Mouse (Mus musculus) forebrain, embryonic 15.5 days (tissue): ENCODE measurements around the gene Hspb2. TPM values are rescaled to one million over a fixed set of nuclear protein-coding genes. Genes with fewer than 3 reads are reported as not detected.

Source experiments
- ATAC-seq: fragments of 200-750 bp; cut with Nextera tagmentation; replicated peaks from 2 replicates; pipeline ENCODE4 v1.8.0; 2017; ENCODE audit warnings: mild to moderate bottlenecking, moderate TSS enrichment, moderate library complexity
- H3K27ac ChIP-seq: fragments of 300-500 bp; sonication (generic); replicated peaks from 2 replicates; pipeline ENCODE4 v1.5.1; 2015; ENCODE audit warnings: mild to moderate bottlenecking, inconsistent platforms
- H3K27me3 ChIP-seq: fragments of 300-500 bp; sonication (generic); 2 replicates; pipeline ENCODE4 v1.6.1; 2015; ENCODE audit warnings: inconsistent platforms
- H3K36me3 ChIP-seq: fragments of 300-500 bp; sonication (generic); 2 replicates; pipeline ENCODE4 v1.6.1; 2015; ENCODE audit warnings: mild to moderate bottlenecking, inconsistent platforms
- H3K4me1 ChIP-seq: fragments of 300-500 bp; sonication (generic); 2 replicates; pipeline ENCODE4 v1.6.1; 2015; ENCODE audit warnings: inconsistent platforms
- H3K4me2 ChIP-seq: fragments of 300-500 bp; sonication (generic); replicated peaks from 2 replicates; pipeline ENCODE4 v1.6.1; 2015; ENCODE audit warnings: mild to moderate bottlenecking, inconsistent platforms
- H3K4me3 ChIP-seq: fragments of 300-500 bp; sonication (generic); 2 replicates; pipeline ENCODE4 v1.5.1; 2015; ENCODE audit warnings: mild to moderate bottlenecking, inconsistent platforms
- H3K9ac ChIP-seq: fragments of 300-500 bp; sonication (generic); replicated peaks from 2 replicates; pipeline ENCODE4 v1.6.1; 2015; ENCODE audit warnings: mild to moderate bottlenecking, inconsistent platforms
- H3K9me3 ChIP-seq: fragments of 300-500 bp; sonication (generic); 2 replicates; pipeline ENCODE4 v1.6.1; 2016; ENCODE audit warnings: inconsistent platforms
- WGBS: fragments of 180-500 bp; shearing (Covaris S2); methylation state at CpG from one replicate; pipeline ENCODE4 v1.1.7; 2015; ENCODE audit warnings: mixed read lengths; 5-methylcytosine and 5-hydroxymethylcytosine counted together
- polyA plus RNA-seq: library from polyadenylated mRNA; unstranded; fragments of >200 nt; fragmentation: Nextera tagmentation; extraction: Ambion mirVana; gene quantifications from 2 replicates; pipeline ENCODE4 v1.2.1, GENCODE M21; 2015

Hspb2 gene
- polyA plus RNA-seq, 1 experiment from 2014 or later: not detected

DNA sequence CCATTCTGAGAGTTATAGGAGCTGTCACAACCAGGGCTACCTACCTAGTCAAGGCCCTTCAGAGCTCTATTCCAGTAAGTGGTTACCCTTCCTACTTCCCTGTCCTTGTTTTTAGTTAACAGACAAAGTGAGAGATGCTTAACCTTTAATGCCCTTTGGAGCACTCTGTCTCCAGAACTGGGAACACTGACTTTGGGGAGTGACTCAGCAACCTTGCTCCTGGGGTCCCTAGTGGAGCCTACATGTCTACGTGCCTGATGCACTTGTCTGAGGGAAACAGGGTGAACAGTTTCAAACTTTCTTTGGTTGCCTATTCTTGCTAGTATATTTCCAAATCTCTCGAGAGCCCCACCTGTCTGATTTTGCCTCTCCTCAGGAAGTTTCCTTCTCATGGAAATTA, 9.4 kb downstream of the Hspb2 start:
- peaks cover 7% of the 10 kb centered on the region; the same call in 1 of the 2 replicates for H3K27me3 ChIP-seq
- H3K27ac ChIP-seq: no peak overlapping the region
- 78% methylated on average over 2 of the region's 2 CpGs for WGBS
- no peak overlapping the region for H3K9ac ChIP-seq
- H3K9me3 ChIP-seq: no peaks in the 10 kb centered on the region
- H3K4me1 ChIP-seq: peaks cover 11% of the 10 kb centered on the region
- no peak overlapping the region for H3K4me2 ChIP-seq
- H3K4me3 ChIP-seq: no peak overlapping the region
- no peaks in the 10 kb centered on the region for H3K36me3 ChIP-seq
- ATAC-seq: no peak

DNA sequence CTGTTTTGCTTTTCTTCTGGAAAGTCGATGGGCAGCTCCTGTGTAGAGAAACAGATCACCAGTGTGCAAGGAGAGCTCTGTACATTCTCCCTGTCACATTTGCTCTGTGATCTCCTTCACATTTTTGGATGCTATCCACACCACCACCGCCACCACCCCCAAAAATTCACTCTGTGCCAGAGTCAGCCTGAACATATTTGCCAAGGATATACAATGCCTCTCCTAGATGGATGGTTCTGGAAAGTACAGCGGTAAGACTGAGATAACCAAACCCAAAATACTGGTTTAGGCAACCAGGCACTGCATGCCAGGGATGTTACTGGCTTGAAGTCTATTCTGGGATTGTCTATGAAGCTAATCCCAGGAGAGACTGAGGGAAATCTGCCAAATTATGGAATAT, 9.9 kb downstream of the Hspb2 start:
- no peak overlapping the region for H3K9ac ChIP-seq
- H3K27ac ChIP-seq: no peak overlapping the region
- no peak overlapping the region for H3K4me3 ChIP-seq
- no peak for ATAC-seq
- 85% methylated on average over 3 of the region's 3 CpGs for WGBS
- peaks cover 7% of the 10 kb centered on the region; the same call in 1 of the 2 replicates for H3K27me3 ChIP-seq
- H3K4me2 ChIP-seq: no peak overlapping the region
- peaks cover 11% of the 10 kb centered on the region for H3K4me1 ChIP-seq
- H3K9me3 ChIP-seq: no peaks in the 10 kb centered on the region
- H3K36me3 ChIP-seq: no peaks in the 10 kb centered on the region

DNA sequence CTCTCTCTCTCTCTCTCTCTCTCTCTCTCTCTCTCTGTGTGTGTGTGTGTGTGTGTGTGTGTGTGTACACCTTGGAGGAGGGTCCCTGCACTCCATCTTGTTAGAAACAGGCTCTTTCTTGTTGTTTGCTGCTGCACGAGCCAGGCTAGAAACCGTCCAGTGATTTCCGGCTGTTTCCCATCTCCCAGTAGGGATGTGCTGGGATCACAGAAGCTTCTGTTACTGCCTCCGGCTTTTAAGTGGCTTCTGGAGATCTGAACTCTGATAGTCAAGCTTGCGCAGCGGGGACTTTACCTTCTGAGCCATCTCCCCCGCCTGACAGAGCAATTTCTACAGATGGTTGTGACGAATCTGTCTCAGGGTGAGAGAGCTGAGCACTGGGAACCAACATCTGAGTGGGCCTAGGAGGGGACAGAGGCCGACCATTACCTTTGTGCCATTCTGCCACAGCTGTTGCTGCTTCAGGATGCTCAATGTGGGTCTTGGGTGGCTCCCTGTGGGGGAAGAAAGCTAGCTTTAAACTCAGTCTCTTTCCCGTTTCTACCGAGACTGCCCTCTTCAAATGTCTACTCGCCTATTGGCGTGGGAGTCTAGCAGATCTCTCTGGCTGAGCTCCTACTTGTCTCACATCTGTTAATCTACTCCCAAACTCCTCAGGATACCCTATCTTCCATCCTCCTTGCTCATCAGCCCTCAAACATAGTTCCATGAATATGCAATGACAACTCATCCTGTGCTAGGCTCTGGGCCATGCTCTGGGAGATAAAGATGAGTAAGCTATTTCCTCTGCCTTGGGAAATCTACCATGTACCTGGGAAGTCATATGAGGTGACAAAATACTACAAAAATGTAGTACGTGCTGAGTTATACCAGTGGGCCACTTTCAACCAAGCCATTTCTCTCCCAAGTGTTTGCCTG, 11.0 kb downstream of the Hspb2 start:
- peaks cover 11% of the 10 kb centered on the region for H3K4me1 ChIP-seq
- no peaks in the 10 kb centered on the region for H3K36me3 ChIP-seq
- H3K4me2 ChIP-seq: no peak overlapping the region
- H3K27me3 ChIP-seq: peaks cover 5% of the 10 kb centered on the region; the same call in 1 of the 2 replicates
- H3K27ac ChIP-seq: no peak overlapping the region
- no peaks in the 10 kb centered on the region for H3K9me3 ChIP-seq
- H3K9ac ChIP-seq: no peak overlapping the region
- H3K4me3 ChIP-seq: no peak overlapping the region
- no peak for ATAC-seq
- 88% methylated on average over 14 of the region's 14 CpGs for WGBS

DNA sequence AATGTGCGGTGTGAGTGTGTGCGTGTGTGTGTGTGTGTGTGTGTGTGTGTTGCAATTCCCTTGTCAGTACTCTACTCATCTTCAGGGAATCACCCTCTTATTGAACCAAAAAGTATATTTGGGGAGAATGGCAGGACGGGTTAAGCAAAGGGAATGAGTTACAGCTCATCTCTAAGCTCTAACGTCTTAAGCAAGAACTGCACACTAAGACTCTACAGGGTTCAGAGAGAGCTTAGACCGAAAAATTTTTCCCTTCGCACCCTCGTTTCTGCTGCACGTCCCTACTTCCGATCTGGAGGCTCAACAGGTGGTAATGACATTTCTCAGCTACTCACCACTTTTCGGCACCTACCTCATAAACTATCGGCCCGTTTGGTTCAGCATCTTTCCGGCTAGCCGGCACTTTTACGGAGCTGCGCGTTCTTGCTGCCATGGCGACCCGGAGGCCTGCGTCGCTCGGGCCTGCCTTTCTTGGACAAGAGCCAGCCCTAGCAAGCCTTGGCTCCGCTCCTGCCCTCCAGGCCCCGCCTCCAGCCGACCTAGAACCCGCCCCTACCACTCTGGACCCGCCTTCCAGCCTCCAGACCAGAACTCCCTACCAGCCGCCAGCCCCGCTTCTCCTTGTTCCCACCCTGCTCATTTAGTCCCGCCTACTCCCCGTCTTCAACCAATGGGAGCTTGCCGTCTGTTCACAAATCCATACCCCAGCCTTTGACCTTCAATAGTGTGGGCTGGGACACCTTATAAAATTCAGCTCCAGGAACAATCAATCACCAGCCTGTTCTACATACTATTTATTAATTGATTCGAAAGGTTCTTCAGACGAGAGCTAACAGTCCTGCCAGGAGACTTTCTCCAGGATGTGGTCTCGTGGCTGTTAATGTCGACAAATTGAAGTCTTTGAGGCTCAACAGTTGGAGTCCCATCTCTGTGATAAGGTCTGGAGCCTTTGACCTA, 13.0 kb downstream of the Hspb2 start, which contains the start of gene Dixdc1:
Gene Dixdc1, minus strand, starts transcription at position 604 of the 957 bp plus-strand sequence.
- peak; percentile 95 for ATAC-seq
- Histone ChIP-seq H3K27ac (no peak within 1 kb of the TSS), H3K9me3 (no peaks in the 10 kb centered on the region), H3K36me3 (no peaks in the 10 kb centered on the region), H3K9ac (peak within 1 kb of the TSS; percentile 23; the same call in 1 of the 2 replicates), H3K4me1 (peaks cover 16% of the 10 kb centered on the region), H3K4me3 (peak within 1 kb of the TSS; percentile 37), H3K4me2 (peak within 1 kb of the TSS; percentile 54), H3K27me3 (no peaks in the 10 kb centered on the region)
- WGBS: 12% methylated on average over 36 of the region's 36 CpGs

DNA sequence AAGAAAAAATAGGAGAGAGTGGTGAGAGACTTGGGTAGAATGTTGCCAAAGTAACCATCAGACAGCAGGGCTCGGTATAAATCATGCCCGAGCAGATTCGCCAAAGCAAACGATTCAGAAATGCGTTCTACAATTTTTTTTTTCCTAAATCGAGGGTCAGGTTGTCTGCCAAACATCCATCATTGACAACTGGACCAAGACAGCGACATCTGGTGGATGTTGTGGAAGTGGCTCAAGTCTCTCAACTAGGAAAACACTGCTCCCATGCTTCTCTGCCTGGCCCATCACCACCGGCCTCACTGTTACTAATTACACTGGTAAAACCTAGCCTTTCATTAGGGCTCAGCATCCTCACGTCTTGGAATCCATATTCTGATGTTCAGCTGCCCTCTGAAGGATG, 17.2 kb downstream of the Hspb2 start:
- H3K27me3 ChIP-seq: no peaks in the 10 kb centered on the region
- H3K9ac ChIP-seq: no peak overlapping the region
- peaks cover 24% of the 10 kb centered on the region for H3K4me1 ChIP-seq
- ATAC-seq: no peak
- H3K4me2 ChIP-seq: peak overlapping the region; percentile 29; the same call in 1 of the 2 replicates
- no peaks in the 10 kb centered on the region for H3K36me3 ChIP-seq
- no peaks in the 10 kb centered on the region for H3K9me3 ChIP-seq
- no peak overlapping the region for H3K27ac ChIP-seq
- H3K4me3 ChIP-seq: no peak overlapping the region
- 3% methylated on average over 9 of the region's 9 CpGs for WGBS

DNA sequence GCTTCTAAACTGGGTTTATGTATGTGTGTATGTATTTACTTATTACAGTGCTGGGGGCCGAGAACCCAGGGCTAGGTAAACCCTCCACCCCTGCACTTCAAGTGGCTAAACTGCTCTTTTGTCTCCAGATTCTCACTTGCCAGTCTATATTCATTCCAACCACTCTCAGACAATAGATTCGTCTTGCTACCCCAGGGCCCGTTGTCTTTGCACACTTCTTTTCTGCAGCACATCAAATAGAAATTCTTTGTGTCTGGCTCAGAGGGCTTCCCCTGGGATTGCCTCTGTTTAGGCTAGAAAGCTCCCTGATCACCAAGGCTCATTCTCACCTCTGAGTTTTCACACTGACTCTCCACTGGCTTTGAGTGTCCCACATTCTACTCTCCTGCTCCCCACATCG, 19.6 kb downstream of the Hspb2 start:
- H3K4me3 ChIP-seq: no peak overlapping the region
- H3K9me3 ChIP-seq: no peaks in the 10 kb centered on the region
- H3K4me2 ChIP-seq: no peak overlapping the region
- no peak for ATAC-seq
- no peaks in the 10 kb centered on the region for H3K27me3 ChIP-seq
- peak overlapping the region; percentile 52 for H3K27ac ChIP-seq
- 4% methylated on average over 4 of the region's 4 CpGs for WGBS
- no peak overlapping the region for H3K9ac ChIP-seq
- H3K36me3 ChIP-seq: no peaks in the 10 kb centered on the region
- peaks cover 22% of the 10 kb centered on the region for H3K4me1 ChIP-seq

DNA sequence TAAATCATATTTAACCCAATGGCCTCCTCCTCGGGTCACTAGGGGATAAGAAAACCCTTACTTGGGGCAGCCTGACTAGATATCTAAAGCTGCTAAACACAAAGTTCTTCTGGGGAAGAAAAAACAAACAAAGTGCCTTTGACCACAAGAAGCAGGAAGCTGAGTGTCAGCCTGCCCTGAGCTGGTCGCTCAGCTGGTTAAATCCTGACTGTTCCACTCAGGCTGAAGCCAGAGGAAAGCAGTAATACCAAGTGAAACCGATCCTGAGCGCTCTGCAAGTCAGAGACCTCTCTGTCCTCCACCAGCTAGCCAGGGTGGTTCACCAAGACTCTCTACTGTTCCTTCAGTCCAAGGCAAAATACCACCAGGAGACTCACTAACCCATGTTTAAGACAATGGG, 22.6 kb downstream of the Hspb2 start:
- Histone ChIP-seq H3K9me3 (no peaks in the 10 kb centered on the region), H3K4me1 (peaks cover 47% of the 10 kb centered on the region), H3K27me3 (no peaks in the 10 kb centered on the region), H3K4me2 (no peak overlapping the region), H3K9ac (no peak overlapping the region), H3K36me3 (no peaks in the 10 kb centered on the region), H3K4me3 (no peak overlapping the region), H3K27ac (no peak overlapping the region)
- ATAC-seq: no peak
- WGBS: 78% methylated on average over 4 of the region's 4 CpGs

DNA sequence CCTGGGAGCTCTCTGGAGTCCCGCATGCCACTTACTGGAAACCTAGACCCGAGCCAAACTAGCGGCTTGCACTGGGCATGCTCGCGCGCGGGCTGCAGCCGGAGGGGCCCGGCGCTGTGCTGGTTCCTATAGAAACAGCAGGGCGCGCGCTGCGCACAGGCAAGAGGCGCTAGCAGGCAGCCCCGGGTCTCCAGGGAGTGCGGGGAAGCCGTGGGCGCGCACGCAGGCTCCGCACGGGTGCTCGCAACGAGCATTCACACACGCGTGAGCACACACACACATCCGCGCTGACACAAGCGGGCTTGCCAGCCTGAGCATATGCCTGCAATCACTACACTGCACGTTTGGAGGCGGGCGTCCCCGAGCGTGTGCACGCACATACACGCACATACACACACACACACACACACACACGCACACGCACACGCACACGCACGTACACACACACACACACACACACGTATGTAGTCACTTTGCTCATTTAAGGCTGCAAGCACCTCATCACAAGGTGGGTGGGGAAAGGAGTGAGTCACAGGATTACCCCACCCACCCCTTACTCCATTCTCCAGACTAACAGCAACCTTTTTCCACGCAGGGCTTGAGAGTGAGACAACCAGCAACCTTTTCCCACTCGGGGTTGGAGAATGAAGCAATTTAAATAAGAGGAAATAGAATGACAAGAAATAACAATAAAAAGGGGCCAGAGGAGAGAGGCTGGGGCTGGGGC, 24.1 kb downstream of the Hspb2 start:
- peak overlapping the region; percentile 78 for H3K4me2 ChIP-seq
- peak overlapping the region; percentile 57 for H3K9ac ChIP-seq
- ATAC-seq: peak; percentile 98
- WGBS: under 1% methylated on average over 45 of the region's 45 CpGs
- peak overlapping the region; percentile 57 for H3K4me3 ChIP-seq
- no peaks in the 10 kb centered on the region for H3K27me3 ChIP-seq
- peak overlapping the region; percentile 87 for H3K27ac ChIP-seq
- H3K36me3 ChIP-seq: no peaks in the 10 kb centered on the region
- H3K4me1 ChIP-seq: peaks cover 60% of the 10 kb centered on the region
- no peaks in the 10 kb centered on the region for H3K9me3 ChIP-seq

DNA sequence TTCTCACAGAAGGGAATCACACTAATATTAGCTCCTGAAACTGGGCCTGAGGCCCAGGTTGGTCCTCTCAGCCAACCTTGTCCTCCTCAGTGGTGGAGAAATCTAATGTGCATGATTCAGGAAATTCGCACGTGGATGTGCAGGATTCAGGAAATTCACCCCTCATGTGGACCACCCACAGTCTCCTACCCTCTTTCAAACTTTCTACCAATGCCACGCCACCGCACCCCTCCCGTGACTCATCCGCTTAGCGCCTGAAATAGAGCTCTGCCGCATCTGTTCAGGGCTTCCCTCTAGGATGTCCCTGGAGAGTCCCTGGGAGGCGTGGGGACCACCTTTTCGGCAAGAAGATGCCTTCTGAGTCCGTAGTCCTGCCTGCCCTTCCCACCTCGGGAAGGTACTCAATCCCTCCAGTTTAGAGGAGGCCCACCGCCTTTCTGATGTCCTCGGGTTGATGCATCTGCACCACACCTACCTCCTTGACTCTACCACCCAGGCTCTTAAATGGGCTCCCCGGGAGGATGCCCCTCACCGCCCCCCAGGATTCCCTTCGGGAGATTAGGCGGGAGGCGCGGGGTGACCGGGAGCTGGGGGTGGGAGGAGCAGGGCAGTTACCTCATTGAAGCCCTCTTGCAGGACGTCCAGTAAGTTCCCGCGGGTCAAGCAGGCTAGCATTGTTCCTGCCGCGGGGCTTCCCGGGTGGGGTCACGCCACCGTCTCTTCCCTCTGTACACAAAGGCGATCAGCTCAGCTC, 24.8 kb downstream of the Hspb2 start:
- ATAC-seq: peak; percentile 27
- H3K36me3 ChIP-seq: no peaks in the 10 kb centered on the region

DNA sequence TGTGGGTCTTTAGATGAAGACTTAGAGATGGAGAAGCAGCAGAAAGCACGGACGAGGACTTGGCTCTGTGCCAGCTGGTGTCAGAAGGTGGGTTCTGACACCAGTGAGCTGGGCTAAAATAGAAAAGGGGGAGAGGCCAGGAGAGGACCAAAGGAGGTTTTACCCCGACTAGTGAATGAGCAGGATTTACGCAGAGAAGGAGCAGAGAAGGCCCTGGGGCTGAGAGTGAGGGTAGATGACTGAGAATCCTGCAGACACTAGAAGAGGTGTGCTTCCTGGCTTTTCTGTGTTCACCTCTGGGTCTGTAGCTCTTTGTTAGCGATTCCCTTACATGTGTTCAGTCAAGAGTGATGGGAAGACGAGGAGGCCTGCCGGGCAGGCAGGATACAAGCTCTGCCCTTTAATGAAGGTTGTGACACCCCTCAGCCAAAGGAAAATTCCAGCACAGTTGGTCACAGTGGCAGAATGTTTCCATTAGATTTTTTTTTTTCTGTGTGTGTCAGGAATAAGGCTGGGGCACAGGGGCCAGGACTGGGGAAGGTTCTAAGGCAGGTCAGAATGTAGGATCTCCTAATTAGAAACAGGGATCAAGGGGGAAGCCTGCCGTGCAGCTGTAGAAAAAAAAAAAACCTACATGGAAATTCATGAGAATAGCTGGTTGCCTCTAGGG, 26.1 kb downstream of the Hspb2 start:
- WGBS: 20% methylated on average over 8 of the region's 8 CpGs

More for the DNA sequence above, 24.8 kb downstream of the Hspb2 start:
- Histone ChIP-seq H3K4me2 (peak overlapping the region; percentile 78), H3K9ac (peak overlapping the region; percentile 57), H3K27me3 (no peaks in the 10 kb centered on the region), H3K4me3 (peak overlapping the region; percentile 57), H3K9me3 (no peaks in the 10 kb centered on the region), H3K4me1 (peaks cover 60% of the 10 kb centered on the region), H3K27ac (peak overlapping the region; percentile 87)
- WGBS: 3% methylated on average over 30 of the region's 30 CpGs

More for the DNA sequence above, 26.1 kb downstream of the Hspb2 start:
- peak overlapping the region; percentile 26; the same call in 1 of the 2 replicates for H3K9ac ChIP-seq
- H3K4me1 ChIP-seq: peaks cover 67% of the 10 kb centered on the region
- H3K27ac ChIP-seq: peak overlapping the region; percentile 71
- peak overlapping the region; percentile 78 for H3K4me2 ChIP-seq
- no peaks in the 10 kb centered on the region for H3K27me3 ChIP-seq
- no peak for ATAC-seq
- peak overlapping the region; percentile 57 for H3K4me3 ChIP-seq
- H3K9me3 ChIP-seq: no peaks in the 10 kb centered on the region
- no peaks in the 10 kb centered on the region for H3K36me3 ChIP-seq
